Mouse (Mus musculus): ENCODE measurements at regions not wholly inside any gene's neighbourhood (a gene's known extent, or its start where the extent isn't known, plus 50 kb on each side); places are given as distances from the start of the nearest gene placed in this dataset.

DNA sequence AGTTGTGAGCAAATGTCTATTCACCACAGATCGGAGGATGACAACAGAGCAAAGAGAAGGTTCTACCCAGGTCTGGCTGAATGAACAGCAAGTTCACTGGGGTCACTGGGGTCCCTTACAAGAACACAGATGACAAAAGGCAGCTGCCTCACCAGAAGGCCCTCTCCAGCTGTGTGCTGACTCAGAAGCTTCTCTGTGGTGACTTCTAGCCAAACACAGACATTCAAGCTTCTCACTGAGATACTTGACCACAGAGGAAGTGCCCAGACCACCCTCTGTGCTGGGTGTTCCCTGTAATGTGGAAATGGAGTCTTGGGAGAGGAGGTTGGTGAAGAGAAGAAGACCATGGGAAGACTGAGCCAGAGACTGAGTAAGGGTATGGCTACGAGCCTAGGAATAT, 173.7 kb upstream of the Eef2kmt start:
- H3K9ac ChIP-seq (ENCODE audit: low read depth, low read length), result no peak overlapping the region
- WGBS, result 60% methylated on average over 2 of the region's 2 CpGs
- ATAC-seq, result no peak

DNA sequence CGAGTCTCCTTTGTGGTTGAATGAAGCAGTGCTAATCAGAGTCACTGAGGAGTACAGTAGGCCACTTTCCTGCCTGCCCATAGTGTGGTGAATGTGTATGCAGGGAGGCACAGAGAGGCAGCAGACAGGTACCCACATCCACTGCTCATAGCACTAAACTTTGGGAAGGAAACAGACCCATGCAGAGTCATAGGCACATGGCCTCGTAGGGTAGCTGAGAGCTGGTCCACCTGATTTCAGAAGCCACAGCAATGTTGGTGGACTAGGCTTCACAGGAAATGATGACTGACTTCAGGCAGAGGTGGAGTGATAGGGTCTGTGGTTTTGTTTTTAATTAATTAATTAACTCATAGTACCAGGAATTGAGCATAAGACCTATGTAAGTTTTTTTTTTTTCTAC, 170.1 kb upstream of the Eef2kmt start:
- Histone ChIP-seq H3K4me2 (ENCODE audit: low read depth, low read length) (no peak overlapping the region), H3K9ac (ENCODE audit: low read depth, low read length) (no peak overlapping the region), H3K9me3 (ENCODE audit: control insufficient read depth, low read length) (no peaks in the 10 kb centered on the region), H3K27me3 (replicated peaks; ENCODE audit: control insufficient read depth, insufficient read depth, low read length) (no peaks in the 10 kb centered on the region), H3K4me1 (ENCODE audit: control insufficient read depth, insufficient read depth, low read length) (no peaks in the 10 kb centered on the region), H3K27ac (ENCODE audit: low read length) (no peak overlapping the region), H3K4me3 (ENCODE audit: low read length) (no peak overlapping the region), H3K36me3 (ENCODE audit: control insufficient read depth, insufficient read depth, low read length) (no peaks in the 10 kb centered on the region)
- ATAC-seq, result no peak
- WGBS, result 87% methylated on average over 2 of the region's 2 CpGs

More for the DNA sequence above, 173.7 kb upstream of the Eef2kmt start:
- Histone ChIP-seq H3K36me3 (ENCODE audit: control insufficient read depth, insufficient read depth, low read length) (no peaks in the 10 kb centered on the region), H3K4me3 (ENCODE audit: low read length) (no peak overlapping the region), H3K9me3 (ENCODE audit: control insufficient read depth, low read length) (no peaks in the 10 kb centered on the region), H3K27me3 (replicated peaks; ENCODE audit: control insufficient read depth, insufficient read depth, low read length) (no peaks in the 10 kb centered on the region), H3K4me2 (ENCODE audit: low read depth, low read length) (no peak overlapping the region), H3K27ac (ENCODE audit: low read length) (no peak overlapping the region), H3K4me1 (ENCODE audit: control insufficient read depth, insufficient read depth, low read length) (no peaks in the 10 kb centered on the region)

GRCm38 (mm10) chr16:5422041-5422440, 166.3 kb upstream of the Eef2kmt start:
- H3K4me2 ChIP-seq (ENCODE audit: low read depth, low read length), result no peak overlapping the region
- WGBS, result 85% methylated on average over 6 of the region's 6 CpGs
- no peak for ATAC-seq
- H3K9me3 ChIP-seq (ENCODE audit: control insufficient read depth, low read length), result no peaks in the 10 kb centered on the region
- no peak overlapping the region for H3K9ac ChIP-seq (ENCODE audit: low read depth, low read length)
- no peak overlapping the region for H3K27ac ChIP-seq (ENCODE audit: low read length)
- H3K4me3 ChIP-seq (ENCODE audit: low read length), result no peak overlapping the region
- no peaks in the 10 kb centered on the region for H3K27me3 ChIP-seq (replicated peaks; ENCODE audit: control insufficient read depth, insufficient read depth, low read length)
- no peaks in the 10 kb centered on the region for H3K4me1 ChIP-seq (ENCODE audit: control insufficient read depth, insufficient read depth, low read length)
- no peaks in the 10 kb centered on the region for H3K36me3 ChIP-seq (ENCODE audit: control insufficient read depth, insufficient read depth, low read length)

GRCm38 (mm10) chr16:5421591-5421990, 165.8 kb upstream of the Eef2kmt start:
- Histone ChIP-seq H3K36me3 (ENCODE audit: control insufficient read depth, insufficient read depth, low read length) (no peaks in the 10 kb centered on the region), H3K4me1 (ENCODE audit: control insufficient read depth, insufficient read depth, low read length) (no peaks in the 10 kb centered on the region), H3K4me3 (ENCODE audit: low read length) (no peak overlapping the region), H3K27ac (ENCODE audit: low read length) (no peak overlapping the region), H3K4me2 (ENCODE audit: low read depth, low read length) (no peak overlapping the region), H3K9ac (ENCODE audit: low read depth, low read length) (no peak overlapping the region), H3K9me3 (ENCODE audit: control insufficient read depth, low read length) (no peaks in the 10 kb centered on the region), H3K27me3 (replicated peaks; ENCODE audit: control insufficient read depth, insufficient read depth, low read length) (no peaks in the 10 kb centered on the region)
- WGBS, result 76% methylated on average over 5 of the region's 5 CpGs
- no peak for ATAC-seq

GRCm38 (mm10) chr16:5419467-5419866, 163.7 kb upstream of the Eef2kmt start:
- H3K27ac ChIP-seq (ENCODE audit: low read length), result no peak overlapping the region
- ATAC-seq, result no peak
- H3K4me3 ChIP-seq (ENCODE audit: low read length), result no peak overlapping the region
- no peak overlapping the region for H3K9ac ChIP-seq (ENCODE audit: low read depth, low read length)
- no peaks in the 10 kb centered on the region for H3K4me1 ChIP-seq (ENCODE audit: control insufficient read depth, insufficient read depth, low read length)
- H3K4me2 ChIP-seq (ENCODE audit: low read depth, low read length), result no peak overlapping the region
- no peaks in the 10 kb centered on the region for H3K36me3 ChIP-seq (ENCODE audit: control insufficient read depth, insufficient read depth, low read length)
- 77% methylated on average over 3 of the region's 3 CpGs for WGBS
- H3K9me3 ChIP-seq (ENCODE audit: control insufficient read depth, low read length), result no peaks in the 10 kb centered on the region
- H3K27me3 ChIP-seq (replicated peaks; ENCODE audit: control insufficient read depth, insufficient read depth, low read length), result no peaks in the 10 kb centered on the region

DNA sequence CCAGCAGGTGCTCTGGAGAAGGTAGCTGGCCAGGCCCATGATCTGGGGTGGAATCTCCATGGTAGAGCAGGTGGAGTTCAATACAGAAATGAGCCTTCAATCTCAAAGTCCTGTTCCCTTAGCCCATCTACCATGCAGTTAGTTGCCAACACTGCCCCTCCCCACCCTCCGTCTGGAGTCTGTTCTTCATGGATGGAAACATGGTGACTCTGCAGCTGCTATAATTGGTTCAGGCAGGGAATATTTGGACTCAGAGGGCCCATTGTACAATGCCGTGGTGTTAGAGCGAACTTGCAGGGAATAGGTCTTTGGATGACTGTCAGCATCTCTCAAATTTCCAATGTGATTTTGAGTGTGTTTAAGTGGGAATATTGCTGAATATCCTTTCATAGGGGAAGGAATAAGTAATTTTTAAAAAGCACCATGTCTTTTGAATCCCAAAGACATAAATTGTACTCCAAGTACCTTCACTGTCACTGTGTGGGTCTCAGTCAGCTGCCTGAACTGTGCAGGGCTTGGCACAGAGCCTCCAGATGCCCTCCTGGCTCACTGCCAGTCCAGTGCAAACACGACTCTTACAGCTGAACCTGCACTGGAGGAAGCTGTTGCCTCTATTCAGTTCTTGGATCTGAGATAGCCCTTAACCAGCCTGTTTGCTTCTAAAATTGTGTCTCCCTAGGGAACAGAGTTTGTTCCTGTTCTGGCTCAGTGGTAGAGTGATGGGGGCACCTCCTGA, 162.8 kb upstream of the Eef2kmt start:
- Histone ChIP-seq H3K4me1 (ENCODE audit: control insufficient read depth, insufficient read depth, low read length) (no peaks in the 10 kb centered on the region), H3K9ac (ENCODE audit: low read depth, low read length) (no peak overlapping the region), H3K36me3 (ENCODE audit: control insufficient read depth, insufficient read depth, low read length) (no peaks in the 10 kb centered on the region), H3K27ac (ENCODE audit: low read length) (no peak overlapping the region), H3K4me3 (ENCODE audit: low read length) (no peak overlapping the region), H3K4me2 (ENCODE audit: low read depth, low read length) (no peak overlapping the region), H3K27me3 (replicated peaks; ENCODE audit: control insufficient read depth, insufficient read depth, low read length) (no peaks in the 10 kb centered on the region), H3K9me3 (ENCODE audit: control insufficient read depth, low read length) (no peaks in the 10 kb centered on the region)
- WGBS, result 55% methylated on average over 4 of the region's 4 CpGs
- ATAC-seq, result no peak

GRCm38 (mm10) chr16:5415310-5415709, 159.5 kb upstream of the Eef2kmt start:
- ATAC-seq, result no peak
- H3K9me3 ChIP-seq (ENCODE audit: control insufficient read depth, low read length), result no peaks in the 10 kb centered on the region
- no peaks in the 10 kb centered on the region for H3K4me1 ChIP-seq (ENCODE audit: control insufficient read depth, insufficient read depth, low read length)
- no peak overlapping the region for H3K27ac ChIP-seq (ENCODE audit: low read length)
- WGBS, result 70% methylated on average over 4 of the region's 4 CpGs
- H3K9ac ChIP-seq (ENCODE audit: low read depth, low read length), result no peak overlapping the region
- H3K36me3 ChIP-seq (ENCODE audit: control insufficient read depth, insufficient read depth, low read length), result no peaks in the 10 kb centered on the region
- H3K4me3 ChIP-seq (ENCODE audit: low read length), result no peak overlapping the region
- H3K4me2 ChIP-seq (ENCODE audit: low read depth, low read length), result no peak overlapping the region
- no peaks in the 10 kb centered on the region for H3K27me3 ChIP-seq (replicated peaks; ENCODE audit: control insufficient read depth, insufficient read depth, low read length)

DNA sequence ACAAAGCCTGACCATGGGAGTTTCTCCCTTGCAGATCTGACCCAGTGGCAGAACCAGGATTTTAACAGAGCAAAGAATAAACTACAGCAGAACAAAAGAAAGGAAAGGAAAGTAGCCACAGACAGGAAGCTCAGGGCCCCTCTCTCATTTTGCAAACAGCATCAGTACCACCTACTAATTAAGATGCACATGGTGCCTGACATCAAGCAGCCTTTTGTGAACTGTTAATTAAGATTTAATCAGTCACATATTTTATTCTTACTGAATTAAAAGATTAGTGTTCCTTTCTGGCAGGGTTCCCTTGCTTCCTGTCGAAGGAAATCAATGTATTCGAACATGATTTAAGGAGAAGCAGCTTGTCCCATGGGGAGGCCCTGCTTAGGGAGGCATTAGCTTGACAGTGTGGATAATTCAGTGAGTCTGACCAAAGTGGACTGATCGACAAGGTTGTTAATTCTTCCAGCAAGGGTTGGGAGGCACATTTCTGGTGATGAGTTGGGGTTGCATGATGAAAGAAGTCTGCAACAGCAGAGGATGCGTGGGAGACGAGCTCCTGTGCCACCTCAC, 156.1 kb upstream of the Eef2kmt start:
- Histone ChIP-seq H3K27me3 (replicated peaks; ENCODE audit: control insufficient read depth, insufficient read depth, low read length) (no peaks in the 10 kb centered on the region), H3K4me3 (ENCODE audit: low read length) (no peak overlapping the region), H3K4me2 (ENCODE audit: low read depth, low read length) (no peak overlapping the region), H3K36me3 (ENCODE audit: control insufficient read depth, insufficient read depth, low read length) (no peaks in the 10 kb centered on the region), H3K27ac (ENCODE audit: low read length) (no peak overlapping the region), H3K4me1 (ENCODE audit: control insufficient read depth, insufficient read depth, low read length) (no peaks in the 10 kb centered on the region), H3K9me3 (ENCODE audit: control insufficient read depth, low read length) (no peaks in the 10 kb centered on the region), H3K9ac (ENCODE audit: low read depth, low read length) (no peak overlapping the region)
- 69% methylated on average over 5 of the region's 5 CpGs for WGBS
- ATAC-seq, result no peak

GRCm38 (mm10) chr16:5406711-5407110, 150.9 kb upstream of the Eef2kmt start:
- H3K27ac ChIP-seq (ENCODE audit: low read length), result no peak overlapping the region
- H3K36me3 ChIP-seq (ENCODE audit: control insufficient read depth, insufficient read depth, low read length), result no peaks in the 10 kb centered on the region
- 7% methylated on average over 11 of the region's 11 CpGs for WGBS
- no peak overlapping the region for H3K4me3 ChIP-seq (ENCODE audit: low read length)
- no peak overlapping the region for H3K9ac ChIP-seq (ENCODE audit: low read depth, low read length)
- no peaks in the 10 kb centered on the region for H3K4me1 ChIP-seq (ENCODE audit: control insufficient read depth, insufficient read depth, low read length)
- no peaks in the 10 kb centered on the region for H3K27me3 ChIP-seq (replicated peaks; ENCODE audit: control insufficient read depth, insufficient read depth, low read length)
- no peak for ATAC-seq
- no peaks in the 10 kb centered on the region for H3K9me3 ChIP-seq (ENCODE audit: control insufficient read depth, low read length)
- no peak overlapping the region for H3K4me2 ChIP-seq (ENCODE audit: low read depth, low read length)

GRCm38 (mm10) chr16:5393336-5393735, 137.6 kb upstream of the Eef2kmt start:
- ATAC-seq, result no peak
- Histone ChIP-seq H3K9ac (ENCODE audit: low read depth, low read length) (no peak overlapping the region), H3K9me3 (ENCODE audit: control insufficient read depth, low read length) (no peaks in the 10 kb centered on the region), H3K36me3 (ENCODE audit: control insufficient read depth, insufficient read depth, low read length) (no peaks in the 10 kb centered on the region), H3K4me2 (ENCODE audit: low read depth, low read length) (no peak overlapping the region), H3K27ac (ENCODE audit: low read length) (no peak overlapping the region), H3K4me3 (ENCODE audit: low read length) (no peak overlapping the region), H3K27me3 (replicated peaks; ENCODE audit: control insufficient read depth, insufficient read depth, low read length) (no peaks in the 10 kb centered on the region), H3K4me1 (ENCODE audit: control insufficient read depth, insufficient read depth, low read length) (no peaks in the 10 kb centered on the region)
- WGBS, result 78% methylated on average over 5 of the region's 5 CpGs

Data from intestine, embryonic 16.5 days (tissue).